ENCODE assay signal across 8 mouse cellular contexts in the genomic region with DNA sequence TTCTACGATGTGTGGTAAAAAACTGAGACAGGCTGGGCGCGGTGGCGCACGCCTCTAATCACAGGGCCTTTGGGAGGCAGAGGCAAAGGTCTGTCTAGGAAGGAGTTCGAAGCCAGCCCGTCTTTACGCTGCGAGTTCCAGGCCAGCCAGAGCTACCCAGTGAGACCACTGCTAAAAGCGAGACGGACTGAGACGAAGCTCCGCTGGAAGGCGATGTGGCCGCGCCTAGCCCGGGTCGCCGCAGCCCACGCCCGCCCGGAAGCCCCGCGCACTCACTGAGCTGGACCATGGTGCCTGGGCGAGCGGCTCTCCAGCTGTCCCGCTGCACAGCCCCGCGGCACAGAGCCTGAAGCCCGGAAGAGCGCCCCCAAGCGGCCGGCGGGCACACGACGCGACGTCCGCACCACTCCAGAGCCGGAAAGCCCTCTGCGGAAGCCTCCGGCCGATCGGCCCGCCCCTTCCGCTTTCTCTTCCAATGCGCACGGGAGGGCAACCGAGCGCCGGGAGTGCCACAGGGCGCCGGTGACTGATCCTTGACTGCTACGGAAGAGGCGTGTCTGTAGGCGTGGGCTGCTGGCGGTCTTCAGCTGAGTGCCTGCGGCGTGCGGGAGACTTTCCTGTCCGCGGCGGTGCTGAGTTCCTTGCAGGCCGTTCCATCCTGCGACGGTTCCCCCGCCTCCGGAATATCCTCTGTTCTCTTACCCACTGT. TPM values are rescaled to one million over a fixed set of nuclear protein-coding genes. Genes with fewer than 3 reads are reported as not detected.
A peak's percentile ranks its signal among the peaks of the same experiment; 100 is the strongest.
DNase-seq lines count a peak whose midpoint lies in the region; ATAC-seq and TF ChIP-seq lines count a peak whose summit lies in the region.

Mrps16 (minus strand) TSS at position 430 of the 709 bp plus-strand sequence.

- peak; percentile 91 for ATAC-seq in embryonic facial prominence, embryonic 13.5 days (ENCODE audit: insufficient number of reproducible peaks, insufficient read depth, low FRiP score, low TSS enrichment, low read depth)
- ATAC-seq in limb, embryonic 12.5 days (ENCODE audit: insufficient number of reproducible peaks, insufficient read depth, low FRiP score, low TSS enrichment, low read depth): peak; percentile 96
- ATAC-seq in midbrain, embryonic 15.5 days (replicated peaks): peak; percentile 94

- WGBS in embryonic facial prominence, embryonic 13.5 days: under 1% methylated on average over 68 of the region's 68 CpGs
- WGBS in kidney, adult 2 months: under 1% methylated on average over 68 of the region's 68 CpGs
- WGBS in limb, embryonic 12.5 days: under 1% methylated on average over 68 of the region's 68 CpGs
- under 1% methylated on average over 68 of the region's 68 CpGs for WGBS in midbrain, embryonic 15.5 days
- under 1% methylated on average over 68 of the region's 68 CpGs for WGBS in spleen, adult 2 months

- DNase-seq in 3134 (ENCODE audit: extremely low read depth, insufficient read length, low spot score): peak; percentile 97
- DNase-seq in adrenal gland, postnatal 36 days: peak; percentile 97
- DNase-seq in heart, adult 18-20 months: peak; percentile 95 to 98
- peak; percentile 98 for DNase-seq in kidney, adult 2 months
- peak; percentile 92 to 93 for DNase-seq in spleen, adult 2 months (ENCODE audit: low read depth in 1 of 2, low spot score in 2 of 2)

- H3K9me3 ChIP-seq in embryonic facial prominence, embryonic 13.5 days: no peaks in the 10 kb centered on the region
- H3K9me3 ChIP-seq in limb, embryonic 12.5 days: no peaks in the 10 kb centered on the region
- no peaks in the 10 kb centered on the region for H3K9me3 ChIP-seq in midbrain, embryonic 15.5 days

- no peaks in the 10 kb centered on the region for H3K27me3 ChIP-seq in embryonic facial prominence, embryonic 13.5 days
- no peaks in the 10 kb centered on the region for H3K27me3 ChIP-seq in kidney, adult 2 months (replicated peaks; ENCODE audit: control insufficient read depth, insufficient read depth, low read length)
- no peaks in the 10 kb centered on the region for H3K27me3 ChIP-seq in limb, embryonic 12.5 days
- H3K27me3 ChIP-seq in midbrain, embryonic 15.5 days (replicated peaks): no peaks in the 10 kb centered on the region
- no peaks in the 10 kb centered on the region for H3K27me3 ChIP-seq in spleen, adult 2 months (ENCODE audit: control insufficient read depth, insufficient read depth, low read length)

- H3K4me2 ChIP-seq in embryonic facial prominence, embryonic 13.5 days: peak within 1 kb of the TSS; percentile 59
- H3K4me2 ChIP-seq in limb, embryonic 12.5 days: peak within 1 kb of the TSS; percentile 62
- peak within 1 kb of the TSS; percentile 61 for H3K4me2 ChIP-seq in midbrain, embryonic 15.5 days

- peak within 1 kb of the TSS; percentile 82 for H3K4me3 ChIP-seq in embryonic facial prominence, embryonic 13.5 days
- H3K4me3 ChIP-seq in kidney, adult 2 months (ENCODE audit: insufficient read depth, low read depth, low read length): peak within 1 kb of the TSS; percentile 82
- peak within 1 kb of the TSS; percentile 67 for H3K4me3 ChIP-seq in limb, embryonic 12.5 days (replicated peaks)
- peak within 1 kb of the TSS; percentile 78 for H3K4me3 ChIP-seq in midbrain, embryonic 15.5 days
- H3K4me3 ChIP-seq in spleen, adult 2 months (ENCODE audit: extremely low read depth, insufficient read depth, insufficient read length): peak within 1 kb of the TSS; percentile 100

- peak within 1 kb of the TSS; percentile 94 for H3K9ac ChIP-seq in embryonic facial prominence, embryonic 13.5 days
- H3K9ac ChIP-seq in limb, embryonic 12.5 days (replicated peaks): peak within 1 kb of the TSS; percentile 82
- peak within 1 kb of the TSS; percentile 82 for H3K9ac ChIP-seq in midbrain, embryonic 15.5 days

- peak; percentile 70 for TF ChIP-seq POLR2A in kidney, adult 2 months (IDR thresholded peaks at IDR 0.05; ENCODE audit: low read depth, low read length)
- peak; percentile 68 for TF ChIP-seq POLR2A in spleen, adult 2 months (IDR thresholded peaks at IDR 0.05; ENCODE audit: low read depth, low read length)

- H3K36me3 ChIP-seq in embryonic facial prominence, embryonic 13.5 days: peaks cover 22% of the 10 kb centered on the region
- no peaks in the 10 kb centered on the region for H3K36me3 ChIP-seq in kidney, adult 2 months (ENCODE audit: control insufficient read depth, insufficient read depth, low read length)
- peaks cover 19% of the 10 kb centered on the region for H3K36me3 ChIP-seq in limb, embryonic 12.5 days
- peaks cover 4% of the 10 kb centered on the region; the same call in 1 of the 2 replicates for H3K36me3 ChIP-seq in midbrain, embryonic 15.5 days (replicated peaks)
- H3K36me3 ChIP-seq in spleen, adult 2 months (ENCODE audit: control insufficient read depth, insufficient read depth, low read length): peaks cover 4% of the 10 kb centered on the region; the same call in 1 of the 2 replicates

- H3K4me1 ChIP-seq in embryonic facial prominence, embryonic 13.5 days: peaks cover 10% of the 10 kb centered on the region; the same call in 1 of the 2 replicates
- H3K4me1 ChIP-seq in kidney, adult 2 months (ENCODE audit: control insufficient read depth, insufficient read depth, low read length): no peaks in the 10 kb centered on the region; the same call in 1 of the 2 replicates
- peaks cover 4% of the 10 kb centered on the region; the same call in 1 of the 2 replicates for H3K4me1 ChIP-seq in limb, embryonic 12.5 days (replicated peaks)
- peaks cover 22% of the 10 kb centered on the region for H3K4me1 ChIP-seq in midbrain, embryonic 15.5 days
- 0 out of 2 replicates have a peak, but pooled peaks cover 3% of the 10 kb centered on the region for H3K4me1 ChIP-seq in spleen, adult 2 months (ENCODE audit: control insufficient read depth, insufficient read depth, insufficient read length)

- peak within 1 kb of the TSS; percentile 79 for H3K27ac ChIP-seq in embryonic facial prominence, embryonic 13.5 days
- H3K27ac ChIP-seq in kidney, adult 2 months (ENCODE audit: insufficient read depth, low read depth, low read length): peak within 1 kb of the TSS; percentile 87
- H3K27ac ChIP-seq in limb, embryonic 12.5 days: peak within 1 kb of the TSS; percentile 87
- peak within 1 kb of the TSS; percentile 91 for H3K27ac ChIP-seq in midbrain, embryonic 15.5 days
- peak within 1 kb of the TSS; percentile 98 for H3K27ac ChIP-seq in spleen, adult 2 months (ENCODE audit: insufficient read depth, low read length)

- peak; percentile 73 for TF ChIP-seq CTCF in kidney, adult 2 months (conservative IDR thresholded peaks at IDR 0.05; ENCODE audit: insufficient read depth, insufficient read length, low read depth, low read length)
- peak; percentile 88 for TF ChIP-seq CTCF in spleen, adult 2 months (IDR thresholded peaks at IDR 0.05; ENCODE audit: extremely low read depth, insufficient read depth, insufficient read length, insufficient replicate concordance)

RNA-seq across cellular contexts. Expression of gene Mrps16, which starts in this region (rescaled TPM):
- total RNA-seq in adrenal gland, postnatal 36 days (2021): 10 to 100 TPM; 70.9 to 73.6 TPM
- 87.1 and 94.8 TPM in 2 replicates for polyA plus RNA-seq in embryonic facial prominence, embryonic 13.5 days (2015; fragmentation: Nextera tagmentation; extraction: Ambion mirVana)
- total RNA-seq in heart, adult 18-20 months (2021): 10 to 100 TPM; 72.8 to 84.4 TPM
- polyA plus RNA-seq in kidney, adult 2 months (2012; rRNA removed): 59.5 and 63.7 TPM in 2 replicates
- polyA plus RNA-seq in limb, embryonic 12.5 days (2016; fragmentation: Nextera tagmentation; extraction: Ambion mirVana): 84.7 and 85.9 TPM in 2 replicates
- 57.0 and 60.5 TPM in 2 replicates for polyA plus RNA-seq in midbrain, embryonic 15.5 days (2015; fragmentation: Nextera tagmentation; extraction: Ambion mirVana)
- polyA plus RNA-seq in spleen, adult 2 months (2012; rRNA removed): 27.6 and 39.6 TPM in 2 replicates

Comparison
In these comparisons a context has a peak if more than half of its experiments do, and no peak if none do; other contexts are left out.
1. Peak in every context shown above with its lines: DNase-seq, ATAC-seq, H3K4me3 ChIP-seq and H3K27ac ChIP-seq.